Mouse (Mus musculus): Measurements from ENCODE around the gene Arhgap9.
A peak's percentile ranks its signal among the peaks of the same experiment; 100 is the strongest.

Arhgap9 gene

DNA sequence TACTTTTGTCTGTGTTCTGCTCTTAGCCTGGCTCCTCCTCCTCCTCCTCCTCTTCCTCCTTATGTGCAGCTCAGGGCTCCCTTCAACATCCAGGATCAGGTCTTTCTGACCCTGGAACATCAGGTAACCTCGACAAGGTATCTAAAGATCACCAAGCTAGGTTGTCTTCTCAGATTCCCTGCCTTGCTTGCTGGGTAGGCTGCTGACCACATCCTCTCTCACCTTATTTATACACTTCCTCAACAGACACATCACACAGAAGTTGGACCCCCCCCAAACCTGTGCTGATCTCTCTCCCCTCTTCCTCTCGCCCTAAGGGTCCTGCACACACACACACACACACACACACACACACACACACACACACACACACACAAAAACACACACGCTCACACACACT, at the start of gene Arhgap9:
TSS of gene Arhgap9 (plus strand) at position 344 of the 400 bp plus-strand sequence.
- DNase-seq (ENCODE audit: low spot score), result no peak

DNA sequence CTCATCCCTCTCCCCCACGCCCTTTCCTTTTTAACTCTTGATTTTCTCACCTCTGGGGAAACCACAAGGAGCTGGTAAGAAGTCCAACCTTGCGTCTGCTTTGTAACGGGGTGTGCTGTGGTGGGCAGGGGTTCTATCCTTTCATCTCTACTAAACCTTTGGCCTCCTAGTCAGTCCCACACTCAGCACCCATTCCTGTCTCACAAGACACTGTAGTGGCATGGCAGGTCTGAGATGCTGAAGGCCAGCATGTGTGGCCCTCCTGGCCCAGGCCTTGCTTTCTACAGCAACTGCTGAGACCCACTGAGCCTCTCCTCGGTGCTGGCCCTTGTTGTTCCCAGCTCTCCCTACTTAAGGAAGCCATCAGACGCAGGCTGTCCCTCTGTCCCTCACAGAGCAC, 49.4 kb upstream of the Arhgap9 start:
- DNase-seq (ENCODE audit: low spot score), result no peak

DNA sequence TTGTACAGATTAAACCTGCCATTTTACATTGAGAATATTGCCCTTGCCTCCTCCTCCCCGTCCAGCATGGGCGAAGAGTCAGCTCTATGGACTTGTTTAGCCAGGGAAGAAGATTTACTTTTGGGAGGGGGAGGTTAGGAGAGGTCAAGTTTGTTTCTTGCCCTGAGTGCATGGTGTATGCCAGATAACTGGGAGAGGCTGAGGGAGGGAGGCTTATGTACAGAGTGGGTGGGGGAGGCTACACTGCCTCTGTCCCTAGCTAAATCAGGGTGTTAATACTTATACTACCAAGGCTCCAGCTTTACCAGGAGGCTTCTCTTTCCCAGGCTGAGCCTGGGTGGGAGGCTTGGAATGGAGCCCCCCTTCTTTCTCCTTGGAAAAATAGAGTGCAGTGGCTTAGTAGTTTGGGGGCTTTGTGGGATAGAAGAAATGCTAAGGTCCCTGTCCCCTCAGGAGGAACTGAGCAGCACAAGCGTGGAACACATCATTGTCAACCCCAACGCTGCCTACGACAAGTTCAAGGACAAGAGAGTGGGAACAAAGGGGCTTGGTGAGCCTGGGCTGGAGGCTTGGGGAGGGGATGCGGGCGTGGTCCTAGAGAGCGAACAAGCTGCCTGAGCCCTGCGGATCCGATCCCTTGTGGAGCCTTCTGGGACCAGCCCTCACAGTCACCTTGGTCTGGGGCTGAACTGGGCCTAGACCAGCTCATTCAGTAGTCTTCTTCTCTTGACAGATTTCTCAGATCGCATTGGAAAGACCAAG, 47.3 kb upstream of the Arhgap9 start:
- no peak for DNase-seq (ENCODE audit: low spot score)

DNA sequence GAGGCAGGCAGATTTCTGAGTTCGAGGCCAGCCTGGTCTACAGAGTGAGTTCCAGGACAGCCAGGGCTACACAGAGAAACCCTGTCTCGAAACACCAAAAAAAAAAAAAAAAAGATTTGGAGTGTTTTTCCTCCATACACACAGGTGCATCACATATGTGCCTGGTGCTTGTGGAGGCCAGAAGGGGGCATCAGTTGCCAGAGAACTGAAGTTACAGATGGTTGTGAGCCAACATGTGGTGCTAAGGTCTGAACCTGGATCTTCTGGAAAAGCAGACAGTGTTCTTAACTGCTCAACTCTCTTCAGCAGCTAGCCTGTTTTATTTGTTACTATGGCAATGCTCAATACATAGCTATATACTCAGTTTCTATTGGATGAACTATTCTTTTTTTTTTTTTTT, 42.0 kb upstream of the Arhgap9 start:
- no peak for DNase-seq (ENCODE audit: low spot score)

DNA sequence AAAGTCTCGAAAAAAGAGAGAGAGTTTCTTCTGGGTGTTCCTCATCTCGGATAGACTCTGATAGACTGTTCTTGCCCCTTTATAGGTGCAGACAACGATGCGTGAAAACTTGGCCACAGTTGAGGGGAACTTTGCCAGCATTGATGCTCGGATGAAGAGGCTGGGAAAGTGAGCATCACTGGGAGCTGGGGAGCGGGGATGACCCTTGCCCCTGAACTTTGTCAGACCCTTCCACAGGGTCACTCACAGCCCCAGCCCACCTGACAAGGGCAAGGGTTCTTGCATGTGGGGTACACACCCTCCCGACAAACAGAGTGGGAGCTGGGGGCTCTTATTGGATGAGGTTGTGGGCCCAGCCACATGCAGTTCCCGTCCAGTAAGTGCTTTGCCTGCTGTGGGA, 40.4 kb upstream of the Arhgap9 start:
- DNase-seq (ENCODE audit: low spot score), result no peak

DNA sequence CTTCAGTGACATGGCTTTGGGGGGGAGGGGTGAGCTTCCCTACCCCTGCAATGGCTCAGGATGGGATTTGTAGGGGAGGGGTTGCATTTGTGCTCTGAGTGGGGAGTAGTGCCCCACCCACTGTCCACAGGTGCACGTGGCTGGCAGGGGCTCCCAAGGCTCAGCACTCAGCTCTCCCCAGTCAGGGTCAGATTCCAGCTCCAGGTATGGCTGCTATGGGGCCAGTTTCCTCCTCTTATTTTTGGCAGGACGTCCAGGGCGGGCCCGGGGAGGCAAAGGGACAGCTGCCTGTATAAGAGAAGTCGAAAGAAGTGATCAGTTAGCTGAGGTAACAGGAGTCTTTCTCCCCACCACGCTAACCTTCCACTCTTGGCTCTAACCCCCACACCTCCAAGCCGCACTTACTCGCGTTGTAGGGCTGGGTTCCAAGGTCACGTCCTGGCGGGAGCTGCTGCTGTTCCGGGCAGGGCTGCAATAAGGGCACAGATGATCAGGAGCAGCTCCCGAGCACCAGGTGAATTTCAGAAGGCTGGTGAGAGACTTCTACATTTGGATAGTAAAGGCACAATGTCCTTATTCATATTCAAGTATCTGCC, 39.0 kb upstream of the Arhgap9 start:
- DNase-seq (ENCODE audit: low spot score), result no peak

- DNase-seq (ENCODE audit: low spot score), result no peak
Observed at GRCm38 (mm10) chr10:127284105-127284622, 37.6 kb upstream of the Arhgap9 start.

DNA sequence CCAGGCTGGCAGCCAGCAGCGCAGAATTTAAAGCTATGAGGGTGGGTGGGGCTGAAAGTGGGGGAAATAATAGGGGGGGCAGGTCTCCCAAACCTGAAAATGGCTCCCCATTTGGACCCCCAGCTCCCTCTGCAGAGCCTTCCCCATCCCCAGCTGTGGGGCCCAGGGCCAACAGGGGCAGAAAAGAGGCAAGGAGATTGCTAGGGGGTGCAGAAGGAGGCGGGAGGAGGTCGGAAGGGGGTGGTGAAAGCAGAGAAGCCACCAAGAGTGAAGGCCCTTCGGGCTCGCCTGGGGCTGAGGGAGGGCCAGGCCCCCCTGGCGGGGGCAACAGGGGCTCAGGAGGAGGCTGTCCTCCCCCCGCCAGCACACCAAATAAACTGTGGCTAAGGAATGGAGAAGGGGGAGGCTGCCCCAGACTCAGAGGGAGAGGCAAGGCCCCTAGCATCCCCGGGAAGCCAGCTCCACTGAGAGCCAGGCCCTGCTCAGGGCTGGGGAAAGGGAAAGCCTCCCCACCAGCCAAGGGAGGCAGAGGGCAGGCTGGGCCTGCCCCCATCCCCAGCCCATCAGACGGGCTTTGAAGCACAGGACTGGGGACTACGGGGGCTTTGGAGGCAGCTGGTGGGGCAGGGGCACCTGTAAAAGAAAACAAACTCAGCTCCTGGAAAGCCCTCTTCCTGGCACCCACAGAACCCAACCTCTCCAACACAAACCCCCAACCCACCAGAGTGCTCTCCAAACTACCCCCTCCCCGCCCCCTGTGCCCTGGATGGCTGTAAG, 36.9 kb upstream of the Arhgap9 start:
- no peak for DNase-seq (ENCODE audit: low spot score)

GRCm38 (mm10) chr10:127285644-127286043, 36.1 kb upstream of the Arhgap9 start:
- DNase-seq (ENCODE audit: low spot score), result no peak

GRCm38 (mm10) chr10:127286194-127286593, 35.6 kb upstream of the Arhgap9 start:
- no peak for DNase-seq (ENCODE audit: low spot score)

DNA sequence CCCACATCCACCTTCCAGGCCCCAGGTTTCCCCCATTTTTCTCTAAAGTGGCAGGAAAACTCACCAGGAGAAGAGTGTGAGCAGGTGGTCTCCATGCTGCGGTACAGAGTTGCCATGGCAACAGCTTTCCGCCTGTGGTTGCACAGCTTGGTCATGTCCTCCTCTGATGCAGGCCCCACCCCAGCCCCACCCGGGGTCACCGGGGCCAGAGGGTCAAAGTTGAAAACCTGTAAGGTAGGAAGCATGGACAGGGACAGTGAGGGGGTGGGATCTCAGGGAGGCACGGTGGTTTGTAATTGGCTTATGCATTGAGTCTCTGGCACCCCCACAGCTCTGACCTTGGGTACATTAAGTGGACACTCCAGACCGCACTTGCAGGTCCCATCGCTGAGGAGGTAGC, 35.0 kb upstream of the Arhgap9 start:
- DNase-seq (ENCODE audit: low spot score), result no peak

GRCm38 (mm10) chr10:127287271-127287935, 34.4 kb upstream of the Arhgap9 start:
- DNase-seq (ENCODE audit: low spot score), result no peak

DNA sequence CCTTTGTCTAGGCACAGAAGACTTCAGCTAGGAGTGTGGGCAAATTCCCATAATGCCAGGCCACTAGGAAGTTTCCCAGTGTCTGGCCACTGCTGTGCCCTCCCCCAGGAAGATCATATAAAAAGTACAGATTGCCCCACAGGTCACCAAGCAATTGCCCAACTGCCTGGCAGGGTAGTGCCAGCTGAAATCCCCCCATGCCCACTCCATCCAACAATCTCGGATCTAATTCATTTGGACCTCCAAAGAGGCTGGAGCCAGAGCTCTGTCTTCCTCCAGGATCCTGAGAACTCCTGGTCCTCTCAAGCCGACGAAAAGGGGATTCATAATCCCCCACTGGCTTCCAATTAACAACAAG, 33.8 kb upstream of the Arhgap9 start:
- no peak for DNase-seq (ENCODE audit: low spot score)

- peak; percentile 49 for DNase-seq (ENCODE audit: low spot score)
Observed at GRCm38 (mm10) chr10:127288328-127288799, 33.4 kb upstream of the Arhgap9 start.

- DNase-seq (ENCODE audit: low spot score), result peak; percentile 83
Observed at GRCm38 (mm10) chr10:127288800-127289572, 32.8 kb upstream of the Arhgap9 start, which contains the start of gene Mbd6. Mbd6 (minus strand) TSS chr10:127289018.

GRCm38 (mm10) chr10:127289573-127290191, 32.1 kb upstream of the Arhgap9 start:
- peak; percentile 34 for DNase-seq (ENCODE audit: low spot score)

- DNase-seq (ENCODE audit: low spot score), result peak; percentile 99
Observed at GRCm38 (mm10) chr10:127290307-127290929, 31.3 kb upstream of the Arhgap9 start.

DNA sequence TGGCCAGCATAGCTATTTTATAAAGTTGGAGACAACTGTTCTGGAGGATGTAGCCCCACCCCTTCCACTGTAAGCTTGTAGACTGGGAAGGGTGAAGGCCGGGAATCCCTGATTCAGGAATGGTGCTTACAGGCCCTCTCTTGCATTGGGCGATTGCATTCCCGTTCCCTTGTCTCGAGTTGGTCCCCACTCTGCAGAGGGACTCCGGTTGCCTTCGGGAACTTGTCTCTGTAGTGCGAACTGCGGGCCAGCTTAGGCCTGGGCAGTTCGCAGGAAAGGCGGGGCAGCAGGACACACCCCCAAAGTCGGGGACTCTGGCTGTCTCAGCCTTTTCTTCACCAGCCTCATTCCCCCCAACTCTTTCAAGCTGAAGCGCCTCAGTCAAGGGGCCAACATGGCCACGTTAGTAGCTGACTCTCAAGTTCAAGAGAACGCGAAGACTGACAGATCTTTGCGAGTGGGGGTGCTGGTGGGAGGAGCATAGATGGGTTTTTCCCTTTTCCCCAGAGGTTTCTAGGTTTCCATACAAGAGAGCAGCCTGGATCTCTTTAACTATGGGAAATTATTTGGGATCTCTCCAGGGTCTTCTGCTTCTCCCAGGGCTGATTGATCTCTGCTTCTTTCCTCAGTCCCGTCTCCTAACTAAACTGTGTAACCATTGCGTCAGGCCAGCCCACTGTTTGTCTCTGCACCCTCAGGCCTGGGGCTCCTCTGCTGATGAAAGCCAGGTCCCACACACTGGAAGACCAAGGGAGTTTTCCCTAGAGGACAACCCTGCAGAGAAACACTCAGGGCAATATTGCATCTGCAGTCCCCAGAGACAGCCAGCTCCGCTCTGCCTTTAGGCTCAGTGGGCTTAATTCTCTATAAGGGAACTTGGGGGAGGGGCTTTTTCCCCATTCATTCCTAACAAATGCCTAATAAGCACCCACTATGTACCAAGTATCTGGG, 30.6 kb upstream of the Arhgap9 start:
- peak; percentile 39 for DNase-seq (ENCODE audit: low spot score)
